Mouse (Mus musculus) heart, embryonic 11.5 days (tissue): ENCODE results near the gene Ppp1r17. TPM values are rescaled to one million over a fixed set of nuclear protein-coding genes. Genes with fewer than 3 reads are reported as not detected.
A peak's percentile ranks its signal among the peaks of the same experiment; 100 is the strongest.

Source experiments
- ATAC-seq: fragments of 200-750 bp; cut with Nextera tagmentation; replicated peaks from 2 replicates; pipeline ENCODE4 v1.8.0; 2017; ENCODE audit warnings: moderate library complexity; ENCODE audit not compliant: insufficient number of reproducible peaks, low FRiP score, low TSS enrichment
- H3K27ac ChIP-seq: fragments of 300-500 bp; sonication (generic); 2 replicates; pipeline ENCODE4 v1.5.1; 2014; ENCODE audit warnings: mild to moderate bottlenecking, low read depth, low read length
- H3K27me3 ChIP-seq: fragments of 300-500 bp; sonication (generic); 2 replicates; pipeline ENCODE4 v1.6.1; 2014; ENCODE audit warnings: mild to moderate bottlenecking, low read length, mixed read lengths; ENCODE audit not compliant: control insufficient read depth, insufficient read depth
- H3K36me3 ChIP-seq: fragments of 300-500 bp; sonication (generic); 2 replicates; pipeline ENCODE4 v1.6.1; 2014; ENCODE audit warnings: mild to moderate bottlenecking, low read length, moderate library complexity, mixed read lengths; ENCODE audit not compliant: control insufficient read depth, insufficient read depth
- H3K4me1 ChIP-seq: fragments of 300-500 bp; sonication (generic); 2 replicates; pipeline ENCODE4 v1.6.1; 2014; ENCODE audit warnings: low read length; ENCODE audit not compliant: control insufficient read depth, insufficient read depth
- H3K4me2 ChIP-seq: fragments of 300-500 bp; sonication (generic); 2 replicates; pipeline ENCODE4 v1.6.1; 2014; ENCODE audit warnings: mild to moderate bottlenecking, moderate library complexity
- H3K4me3 ChIP-seq: fragments of 300-500 bp; sonication (generic); 2 replicates; pipeline ENCODE4 v1.5.1; 2014; ENCODE audit warnings: low read depth, low read length
- H3K9ac ChIP-seq: fragments of 300-500 bp; sonication (generic); 2 replicates; pipeline ENCODE4 v1.6.1; 2014; ENCODE audit warnings: mild to moderate bottlenecking, low read depth, low read length, moderate library complexity
- H3K9me3 ChIP-seq: fragments of 300-500 bp; sonication (generic); replicated peaks from 2 replicates; pipeline ENCODE4 v1.6.1; 2016; ENCODE audit warnings: low read length; ENCODE audit not compliant: control insufficient read depth
- WGBS: fragments of 180-500 bp; shearing (Covaris S2); extraction: QIAGEN DNeasy Blood & Tissue Kit; methylation state at CpG from one replicate; pipeline ENCODE4 v1.1.7; 2014; ENCODE audit not compliant: insufficient replicate concordance; 5-methylcytosine and 5-hydroxymethylcytosine counted together
- polyA plus RNA-seq: library from polyadenylated mRNA; unstranded; fragments of >200 nt; fragmentation: Nextera tagmentation; extraction: Ambion mirVana; gene quantifications from 2 replicates; pipeline ENCODE4 v1.2.1, GENCODE M21; 2014

Gene Ppp1r17
- polyA plus RNA-seq, result 15.6 and 18.9 TPM in 2 replicates

DNA sequence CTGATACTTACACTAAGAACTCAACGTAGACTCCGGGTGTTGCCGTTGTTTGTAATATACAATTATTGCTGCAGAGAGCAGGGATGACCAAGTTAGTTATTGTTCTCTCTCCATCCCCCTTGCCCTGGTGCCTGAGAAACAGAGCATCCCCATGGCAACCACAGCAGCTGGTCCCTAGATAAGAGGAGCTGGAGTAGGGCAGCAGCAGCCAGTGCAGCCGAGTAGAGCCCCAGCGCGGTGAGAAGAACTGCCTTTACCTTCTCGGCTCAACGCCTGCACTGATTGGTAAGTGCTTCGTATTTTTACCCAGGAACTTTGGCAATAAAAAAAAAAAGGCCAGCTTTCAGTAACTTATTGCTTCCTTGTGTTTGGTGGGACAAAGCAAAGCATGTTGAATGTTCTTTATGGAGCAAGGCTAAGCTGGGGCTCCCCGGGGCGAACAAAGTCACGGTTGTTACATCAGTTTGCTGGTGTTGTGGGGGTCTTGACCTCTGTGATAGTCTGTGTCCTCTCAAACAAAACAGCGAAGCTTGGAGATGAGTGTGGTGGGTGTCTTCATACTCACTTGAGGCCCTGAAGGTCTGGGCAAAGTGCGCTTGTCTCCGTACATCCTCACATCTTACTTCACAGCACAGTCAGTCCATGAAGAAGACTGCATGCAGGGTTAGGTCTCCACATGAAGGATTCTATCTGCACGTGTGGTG, at the start of gene Ppp1r17:
Ppp1r17 (plus strand) TSS at position 207 of the 704 bp plus-strand sequence.
- no peaks in the 10 kb centered on the region for H3K27me3 ChIP-seq
- H3K9me3 ChIP-seq, result no peaks in the 10 kb centered on the region
- H3K36me3 ChIP-seq, result no peaks in the 10 kb centered on the region
- ATAC-seq, result no peak
- 46% methylated on average over 16 of the region's 16 CpGs for WGBS
- H3K4me1 ChIP-seq, result peaks cover 13% of the 10 kb centered on the region
- H3K27ac ChIP-seq, result no peak within 1 kb of the TSS
- peak within 1 kb of the TSS; percentile 45 for H3K4me2 ChIP-seq
- peak within 1 kb of the TSS; percentile 30; the same call in 1 of the 2 replicates for H3K9ac ChIP-seq
- H3K4me3 ChIP-seq, result peak within 1 kb of the TSS; percentile 10

DNA sequence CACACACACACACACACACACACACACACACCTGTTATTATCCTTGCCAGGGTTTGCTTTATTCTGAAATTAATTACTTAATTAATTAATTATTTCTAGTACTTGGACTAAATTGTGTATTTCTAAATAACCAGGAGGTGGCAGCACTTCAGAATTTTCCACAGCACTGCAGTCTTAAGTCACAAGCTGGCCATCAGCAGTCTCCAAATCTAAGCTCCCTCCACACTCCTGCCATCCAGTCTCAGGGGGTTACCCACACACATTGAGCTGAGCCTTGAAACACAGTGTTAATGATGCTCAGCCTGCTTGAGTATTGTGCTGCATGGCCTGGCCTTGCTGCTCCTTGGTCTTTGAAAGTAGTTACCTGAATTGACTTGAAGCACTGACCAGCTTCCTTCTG, 44.3 kb upstream of the Ppp1r17 start:
- no peak overlapping the region for H3K4me3 ChIP-seq
- H3K36me3 ChIP-seq, result no peaks in the 10 kb centered on the region
- H3K27ac ChIP-seq, result no peak overlapping the region
- H3K4me1 ChIP-seq, result no peaks in the 10 kb centered on the region
- no peak overlapping the region for H3K9ac ChIP-seq
- no peak for ATAC-seq
- H3K9me3 ChIP-seq, result no peaks in the 10 kb centered on the region
- no peak overlapping the region for H3K4me2 ChIP-seq
- no peaks in the 10 kb centered on the region for H3K27me3 ChIP-seq

- Histone ChIP-seq H3K4me2 (no peak overlapping the region), H3K27ac (no peak overlapping the region), H3K27me3 (no peaks in the 10 kb centered on the region), H3K9ac (no peak overlapping the region), H3K36me3 (no peaks in the 10 kb centered on the region), H3K9me3 (no peaks in the 10 kb centered on the region), H3K4me3 (no peak overlapping the region), H3K4me1 (no peaks in the 10 kb centered on the region)
- no peak for ATAC-seq
- WGBS, result 74% methylated on average over 2 of the region's 2 CpGs
These were observed 37.5 kb upstream of the Ppp1r17 start for GRCm38 (mm10) chr6:55979766-55980165.

GRCm38 (mm10) chr6:56008711-56009110, 8.6 kb upstream of the Ppp1r17 start:
- 73% methylated on average over 4 of the region's 4 CpGs for WGBS
- no peaks in the 10 kb centered on the region for H3K36me3 ChIP-seq
- no peak for ATAC-seq
- no peak overlapping the region for H3K9ac ChIP-seq
- H3K4me1 ChIP-seq, result no peaks in the 10 kb centered on the region
- H3K27me3 ChIP-seq, result no peaks in the 10 kb centered on the region
- H3K4me3 ChIP-seq, result no peak overlapping the region
- H3K9me3 ChIP-seq, result no peaks in the 10 kb centered on the region
- H3K27ac ChIP-seq, result no peak overlapping the region
- no peak overlapping the region for H3K4me2 ChIP-seq

DNA sequence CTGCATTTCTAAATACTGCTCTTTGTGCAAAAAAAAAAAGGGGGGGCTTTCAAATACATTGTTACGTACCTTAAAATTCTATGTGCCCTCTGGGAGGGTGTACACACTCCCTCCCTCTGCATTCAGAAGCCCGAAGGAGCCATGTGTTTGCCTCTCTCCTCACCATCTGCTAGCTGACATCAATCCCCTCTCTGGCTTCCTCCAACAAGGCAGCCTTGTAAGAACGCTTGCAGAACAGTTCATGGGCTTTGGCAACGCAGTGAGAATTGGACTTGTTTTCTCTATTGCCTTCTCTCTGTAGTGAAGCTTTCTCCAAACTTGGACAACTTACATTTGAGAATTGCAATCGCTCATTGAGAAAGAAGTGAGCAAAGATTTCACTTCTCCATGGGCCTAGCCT, 4.9 kb upstream of the Ppp1r17 start:
- Histone ChIP-seq H3K9me3 (no peaks in the 10 kb centered on the region), H3K27ac (no peak overlapping the region), H3K4me1 (no peaks in the 10 kb centered on the region), H3K9ac (no peak overlapping the region), H3K4me3 (no peak overlapping the region), H3K4me2 (no peak overlapping the region), H3K36me3 (no peaks in the 10 kb centered on the region), H3K27me3 (no peaks in the 10 kb centered on the region)
- no peak for ATAC-seq
- 76% methylated on average over 5 of the region's 5 CpGs for WGBS

DNA sequence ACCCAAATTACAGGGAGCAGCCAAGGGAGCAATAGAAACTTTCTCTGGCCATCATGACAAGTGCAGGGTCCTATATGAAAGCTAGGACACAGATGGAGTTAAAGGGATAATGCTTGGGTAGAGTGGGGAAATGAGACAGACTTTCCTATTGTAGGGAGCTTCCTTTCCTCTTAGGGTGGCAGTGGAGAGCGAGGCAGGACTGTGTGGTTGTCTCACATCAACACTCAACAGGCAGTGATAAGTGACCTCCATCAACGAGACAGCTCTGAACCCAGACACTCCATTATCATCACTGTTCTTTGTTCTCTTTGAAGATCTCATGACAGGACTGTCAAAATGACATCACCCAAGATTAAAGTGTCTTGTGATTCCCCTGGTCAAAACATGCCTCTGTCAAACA, 2.3 kb downstream of the Ppp1r17 start:
- 9% methylated on average over 2 of the region's 2 CpGs for WGBS
- ATAC-seq, result peak; percentile 76; the same call in 1 of the 2 replicates
- H3K27me3 ChIP-seq, result no peaks in the 10 kb centered on the region
- H3K9ac ChIP-seq, result no peak overlapping the region
- no peak overlapping the region for H3K4me3 ChIP-seq
- H3K36me3 ChIP-seq, result no peaks in the 10 kb centered on the region
- H3K27ac ChIP-seq, result no peak overlapping the region
- H3K9me3 ChIP-seq, result no peaks in the 10 kb centered on the region
- peak overlapping the region; percentile 45; the same call in 1 of the 2 replicates for H3K4me2 ChIP-seq
- H3K4me1 ChIP-seq, result peaks cover 13% of the 10 kb centered on the region

DNA sequence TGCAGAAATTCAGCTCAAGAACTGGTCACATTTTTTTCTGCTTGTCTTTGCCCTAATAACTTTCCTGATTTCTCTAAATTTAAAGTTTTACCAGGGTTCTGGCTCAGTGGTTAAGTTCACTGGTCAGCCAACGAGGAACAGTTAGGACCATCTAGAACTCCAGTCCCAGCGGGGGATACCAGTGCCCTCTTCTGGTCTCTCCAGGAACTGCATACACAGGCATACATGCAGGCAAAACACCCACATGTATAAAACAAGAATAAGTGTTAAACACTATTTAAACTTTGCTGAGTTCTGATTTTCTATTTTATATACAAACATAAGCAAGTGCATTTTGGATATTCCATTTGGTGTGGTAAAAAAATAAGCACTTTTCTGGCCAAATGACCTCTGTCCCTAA, 8.2 kb downstream of the Ppp1r17 start:
- Histone ChIP-seq H3K9me3 (no peaks in the 10 kb centered on the region), H3K27me3 (no peaks in the 10 kb centered on the region), H3K4me3 (no peak overlapping the region), H3K9ac (no peak overlapping the region), H3K27ac (no peak overlapping the region), H3K36me3 (no peaks in the 10 kb centered on the region), H3K4me1 (0 out of 2 replicates have a peak, but pooled peaks cover under 1% of the 10 kb centered on the region), H3K4me2 (no peak overlapping the region)
- ATAC-seq, result no peak
- 57% methylated on average over 2 of the region's 2 CpGs for WGBS

DNA sequence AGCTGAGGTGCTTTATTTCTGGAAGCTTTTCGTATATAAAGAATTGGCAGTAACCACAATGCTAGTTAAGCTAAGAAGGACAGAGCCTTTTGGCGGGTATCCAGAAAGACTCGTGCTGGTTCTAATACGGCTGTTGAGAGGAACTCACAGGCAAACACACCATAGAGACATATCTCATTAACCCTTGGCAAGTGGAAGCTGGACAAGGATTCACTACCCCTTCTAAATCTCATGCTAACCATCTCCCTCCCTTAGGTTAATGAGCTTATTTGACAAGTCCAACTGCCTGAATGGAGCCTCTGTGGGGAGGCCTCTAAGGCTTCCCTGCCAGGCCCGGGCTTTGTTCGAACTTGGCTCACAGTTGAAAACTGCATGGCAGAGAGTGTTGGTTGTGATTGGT, 10.0 kb downstream of the Ppp1r17 start:
- no peaks in the 10 kb centered on the region for H3K4me1 ChIP-seq
- WGBS, result 77% methylated on average over 6 of the region's 6 CpGs
- no peak overlapping the region for H3K9ac ChIP-seq
- ATAC-seq, result no peak
- H3K27me3 ChIP-seq, result no peaks in the 10 kb centered on the region
- H3K4me2 ChIP-seq, result no peak overlapping the region
- no peaks in the 10 kb centered on the region for H3K36me3 ChIP-seq
- H3K9me3 ChIP-seq, result no peaks in the 10 kb centered on the region
- H3K4me3 ChIP-seq, result no peak overlapping the region
- H3K27ac ChIP-seq, result no peak overlapping the region

GRCm38 (mm10) chr6:56027966-56028365, 10.7 kb downstream of the Ppp1r17 start:
- ATAC-seq, result no peak
- Histone ChIP-seq H3K4me1 (no peaks in the 10 kb centered on the region), H3K9me3 (no peaks in the 10 kb centered on the region), H3K27me3 (no peaks in the 10 kb centered on the region), H3K9ac (no peak overlapping the region), H3K27ac (no peak overlapping the region), H3K4me3 (no peak overlapping the region), H3K4me2 (no peak overlapping the region), H3K36me3 (no peaks in the 10 kb centered on the region)
- WGBS, result 80% methylated on average over 5 of the region's 5 CpGs
